Mouse (Mus musculus) cerebellum, adult 9-11 months (tissue): ENCODE results near the gene Pcgf6.
A peak's percentile ranks its signal among the peaks of the same experiment; 100 is the strongest.
"Not testable (repeated sequence)": the region's sequence is repeated elsewhere in the genome, so short reads cannot be mapped to it uniquely, and the experiment has no call there.

ENCODE experiments used
- DNase-seq: peaks from one replicate; pipeline ENCODE4 v3.0.0; 2022

The Pcgf6 gene

GRCm38 (mm10) chr19:46996095-46996494 lies 54.6 kb downstream of the Pcgf6 start:
- DNase-seq, result peak; percentile 58

- DNase-seq, result not testable (repeated sequence)
Observed at GRCm38 (mm10) chr19:46992329-46992728, 58.4 kb downstream of the Pcgf6 start.

GRCm38 (mm10) chr19:46991145-46991544 lies 59.6 kb downstream of the Pcgf6 start:
- DNase-seq, result peak; percentile 80

- DNase-seq, result not testable (repeated sequence)
Observed at GRCm38 (mm10) chr19:46990625-46991024, 60.1 kb downstream of the Pcgf6 start.

GRCm38 (mm10) chr19:46990153-46990518 lies 60.6 kb downstream of the Pcgf6 start:
- no peak for DNase-seq

GRCm38 (mm10) chr19:46989479-46990152 lies 61.1 kb downstream of the Pcgf6 start:
- DNase-seq, result no peak

GRCm38 (mm10) chr19:46988231-46989087 lies 62.2 kb downstream of the Pcgf6 start:
- no peak for DNase-seq

GRCm38 (mm10) chr19:46987646-46988045 lies 63.1 kb downstream of the Pcgf6 start:
- DNase-seq, result no peak

GRCm38 (mm10) chr19:46984726-46985622 lies 65.7 kb downstream of the Pcgf6 start:
- no peak for DNase-seq

- no peak for DNase-seq
Observed at GRCm38 (mm10) chr19:46983966-46984380, 66.7 kb downstream of the Pcgf6 start.
